Mouse (Mus musculus) liver, embryonic 14 days (tissue): ENCODE results near the gene H2afj. TPM values are rescaled to one million over a fixed set of nuclear protein-coding genes. Genes with fewer than 3 reads are reported as not detected.

Experiments
- polyA plus RNA-seq: library from polyadenylated mRNA; depleted of rRNA; stranded (reverse); fragments of >200 nt; gene quantifications from 2 replicates; pipeline ENCODE4 v1.2.3, GENCODE M21; 2012; rRNA removed

Gene H2afj
- 99.2 and 99.8 TPM in 2 replicates for polyA plus RNA-seq

GRCm38 (mm10) chr6:136808014-136808417, at the start of gene H2afj:
Gene H2afj (plus strand): TSS chr6:136808244.

GRCm38 (mm10) chr6:136781377-136781986, 26.6 kb upstream of the H2afj start, which contains the start of gene Gucy2c:
Gene Gucy2c (minus strand): TSS chr6:136781765.

GRCm38 (mm10) chr6:136803739-136804633, 4.1 kb upstream of the H2afj start, which contains the start of gene Hist4h4:
Gene Hist4h4 (minus strand): TSS chr6:136804415.

GRCm38 (mm10) chr6:136827516-136827880, 19.5 kb downstream of the H2afj start, which contains the start of gene BC049715:
Gene BC049715 (plus strand): TSS chr6:136827626.

GRCm38 (mm10) chr6:136827881-136828561, 20.0 kb downstream of the H2afj start, which contains the start of gene Wbp11:
Gene Wbp11 (minus strand): TSS chr6:136828233.

GRCm38 (mm10) chr6:136835352-136835751, 27.3 kb downstream of the H2afj start, which contains the start of gene Smco3:
Gene Smco3 (minus strand): TSS chr6:136835452.

GRCm38 (mm10) chr6:136857186-136857872, 49.3 kb downstream of the H2afj start, which contains the start of gene Art4:
Gene Art4 (minus strand): TSS chr6:136857733.

Other genes starting within 250 kb of the H2afj start
- 3.8 and 4.8 TPM in 2 replicates for gene Plbd1, start 146.3 kb upstream of the H2afj start, polyA plus RNA-seq
- gene Gucy2c, start 26.5 kb upstream of the H2afj start, polyA plus RNA-seq = 0.08 and 0.09 TPM in 2 replicates
- gene Hist4h4, start 3.8 kb upstream of the H2afj start, polyA plus RNA-seq = 2.3 and 2.9 TPM in 2 replicates
- gene BC049715, start 19.4 kb downstream of the H2afj start, polyA plus RNA-seq = 0.61 and 0.81 TPM in 2 replicates
- 38.1 and 45.9 TPM in 2 replicates for gene Wbp11, start 20.0 kb downstream of the H2afj start, polyA plus RNA-seq
- gene Smco3, start 27.2 kb downstream of the H2afj start, polyA plus RNA-seq = 0.07 and 0.10 TPM in 2 replicates
- gene Art4, start 49.5 kb downstream of the H2afj start, polyA plus RNA-seq = 15.1 and 19.9 TPM in 2 replicates
- 0.67 and 3.9 TPM in 2 replicates for gene Mgp, start 67.6 kb downstream of the H2afj start, polyA plus RNA-seq
- 0.09 and 0.12 TPM in 2 replicates for gene Erp27, start 113.9 kb downstream of the H2afj start, polyA plus RNA-seq
- gene Pde6h, start 115.6 kb downstream of the H2afj start, polyA plus RNA-seq = under 0.01 and 0.07 TPM in 2 replicates
- gene Arhgdib, start 133.7 kb downstream of the H2afj start, polyA plus RNA-seq = 75.0 and 109 TPM in 2 replicates